Mouse (Mus musculus): ENCODE data around the gene Elf1.

- TF ChIP-seq CTCF (IDR thresholded peaks at IDR 0.05; ENCODE audit: low read depth) (no peak), EP300 (IDR thresholded peaks at IDR 0.05; ENCODE audit: low read depth) (no peak)
These were observed 76.8 kb downstream of the Elf1 start for GRCm38 (mm10) chr14:79557796-79558195.

All from liver, embryonic 14.5 days (tissue).